Mouse (Mus musculus) heart, postnatal 0 days (tissue): Measurements from ENCODE around the gene Elf3. TPM values are rescaled to one million over a fixed set of nuclear protein-coding genes. Genes with fewer than 3 reads are reported as not detected.

Experiments
- ATAC-seq: fragments of 200-750 bp; cut with Nextera tagmentation; 2 replicates; pipeline ENCODE4 v1.8.0; 2017; ENCODE audit warnings: low read depth, moderate number of reproducible peaks, moderate library complexity; ENCODE audit not compliant: insufficient read depth
- DNase-seq: peaks from one replicate; pipeline ENCODE4 v3.0.0-alpha.2; 2016; ENCODE audit warnings: low spot score
- H3K27ac ChIP-seq: fragments of 300-500 bp; sonication (generic); 2 replicates; pipeline ENCODE4 v1.5.1; 2014; ENCODE audit warnings: low read depth, mild to moderate bottlenecking
- H3K27me3 ChIP-seq: fragments of 300-500 bp; sonication (generic); 2 replicates; pipeline ENCODE4 v1.6.1; 2014; ENCODE audit warnings: low read length, mixed read lengths; ENCODE audit not compliant: control insufficient read depth, insufficient read depth
- H3K36me3 ChIP-seq: fragments of 300-500 bp; sonication (generic); replicated peaks from 2 replicates; pipeline ENCODE4 v1.6.1; 2014; ENCODE audit warnings: low read length, mixed read lengths; ENCODE audit not compliant: control insufficient read depth, insufficient read depth
- H3K4me1 ChIP-seq: fragments of 300-500 bp; sonication (generic); 2 replicates; pipeline ENCODE4 v1.6.1; 2014; ENCODE audit warnings: antibody characterized with exemption; ENCODE audit not compliant: control insufficient read depth, insufficient read depth
- H3K4me2 ChIP-seq: fragments of 300-500 bp; sonication (generic); 2 replicates; pipeline ENCODE4 v1.6.1; 2014; ENCODE audit warnings: low read depth, mild to moderate bottlenecking, low read length, moderate library complexity
- H3K4me3 ChIP-seq: fragments of 300-500 bp; sonication (generic); 2 replicates; pipeline ENCODE4 v1.5.1; 2014; ENCODE audit warnings: low read depth, low read length
- H3K9ac ChIP-seq: fragments of 300-500 bp; sonication (generic); replicated peaks from 2 replicates; pipeline ENCODE4 v1.6.1; 2014; ENCODE audit warnings: low read depth, low read length, mixed read lengths
- H3K9me3 ChIP-seq: fragments of 300-500 bp; sonication (generic); replicated peaks from 2 replicates; pipeline ENCODE4 v1.6.1; 2016; ENCODE audit warnings: low read length; ENCODE audit not compliant: control insufficient read depth
- CTCF ChIP-seq: IDR thresholded peaks from 2 replicates; pipeline ENCODE4 v1.5.1; 2016; ENCODE audit warnings: antibody characterized with exemption, control low read depth, low read depth
- EP300 ChIP-seq: IDR thresholded peaks from 2 replicates; pipeline ENCODE4 v1.6.1; 2016; ENCODE audit warnings: antibody characterized with exemption, low read depth
- WGBS: fragments of 180-500 bp; shearing (Covaris S2); extraction: QIAGEN DNeasy Blood & Tissue Kit; methylation state at CpG from one replicate; pipeline ENCODE4 v1.1.7; 2014; 5-methylcytosine and 5-hydroxymethylcytosine counted together
- polyA plus RNA-seq: library from polyadenylated mRNA; unstranded; fragments of >200 nt; fragmentation: Nextera tagmentation; extraction: Ambion mirVana; gene quantifications from 2 replicates; pipeline ENCODE4 v1.2.1, GENCODE M21; 2015
- total RNA-seq: library from RNA; depleted of rRNA; stranded (reverse); fragments of >200 nt; gene quantifications from 2 replicates; pipeline ENCODE4 v1.2.3, GENCODE M21; 2014; ENCODE audit warnings: low replicate concordance

Elf3 gene
- total and polyA plus RNA-seq, 2 experiments from 2014 or later = 0.57 to 0.99 TPM

DNA sequence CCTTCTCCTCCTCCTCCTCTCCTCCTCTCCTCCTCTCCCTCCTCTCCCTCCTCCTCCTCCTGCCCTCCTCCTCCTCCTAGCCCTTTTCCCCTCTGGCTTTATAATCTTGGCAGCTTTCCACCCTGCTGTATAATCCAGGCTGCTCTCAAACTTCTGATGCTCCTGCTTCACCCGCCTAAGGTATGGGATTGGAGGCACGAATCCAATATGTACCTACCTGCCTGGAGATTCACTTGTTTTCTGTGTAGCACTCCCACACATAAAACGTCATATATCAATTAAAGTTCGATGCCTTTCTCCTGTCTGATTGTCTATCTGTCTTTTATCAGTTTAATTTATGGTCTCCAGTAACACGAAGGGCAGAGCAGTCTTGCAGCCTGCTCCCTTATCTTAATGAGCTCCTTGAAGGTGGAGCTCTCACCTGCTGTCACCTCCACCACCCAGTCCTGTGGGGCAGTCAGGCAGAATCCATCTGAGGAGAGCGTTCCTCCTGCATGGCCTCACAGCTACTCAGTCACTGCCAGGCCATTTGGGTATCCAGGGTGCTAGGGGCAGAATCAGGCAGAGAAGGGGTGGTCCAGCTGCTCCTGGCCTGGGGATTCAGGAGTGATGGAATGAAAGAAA, 33.3 kb downstream of the Elf3 start:
- no peaks in the 10 kb centered on the region for H3K4me1 ChIP-seq
- ATAC-seq (no peak), DNase-seq (no peak)
- H3K4me3 ChIP-seq = no peak overlapping the region
- 43% methylated on average over 6 of the region's 6 CpGs for WGBS
- TF ChIP-seq EP300 (no peak), CTCF (no peak)
- no peaks in the 10 kb centered on the region for H3K36me3 ChIP-seq
- no peak overlapping the region for H3K27ac ChIP-seq
- no peak overlapping the region for H3K4me2 ChIP-seq
- no peaks in the 10 kb centered on the region for H3K9me3 ChIP-seq
- no peak overlapping the region for H3K9ac ChIP-seq
- H3K27me3 ChIP-seq = peaks cover 8% of the 10 kb centered on the region; the same call in 1 of the 2 replicates

DNA sequence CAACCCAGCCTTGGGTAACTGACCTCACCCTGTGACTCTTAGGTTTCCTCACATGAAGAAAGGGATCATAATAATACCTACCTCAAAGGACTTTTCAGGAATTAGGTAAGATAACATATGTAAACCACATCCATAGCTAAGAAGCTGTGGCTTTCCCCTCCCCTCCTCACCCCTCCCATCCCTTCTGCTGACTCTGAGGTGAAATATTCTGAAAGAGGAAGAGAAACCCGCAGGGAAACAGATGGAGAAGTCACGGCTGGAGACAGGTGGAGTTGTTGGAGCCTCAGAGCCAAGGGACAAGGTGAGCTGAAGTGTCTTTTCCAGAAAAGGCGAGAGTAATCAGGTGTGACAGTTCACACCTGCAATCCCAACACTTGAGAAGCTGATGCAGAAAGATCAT, 34.2 kb downstream of the Elf3 start:
- no peaks in the 10 kb centered on the region for H3K9me3 ChIP-seq
- no peak for ATAC-seq

DNA sequence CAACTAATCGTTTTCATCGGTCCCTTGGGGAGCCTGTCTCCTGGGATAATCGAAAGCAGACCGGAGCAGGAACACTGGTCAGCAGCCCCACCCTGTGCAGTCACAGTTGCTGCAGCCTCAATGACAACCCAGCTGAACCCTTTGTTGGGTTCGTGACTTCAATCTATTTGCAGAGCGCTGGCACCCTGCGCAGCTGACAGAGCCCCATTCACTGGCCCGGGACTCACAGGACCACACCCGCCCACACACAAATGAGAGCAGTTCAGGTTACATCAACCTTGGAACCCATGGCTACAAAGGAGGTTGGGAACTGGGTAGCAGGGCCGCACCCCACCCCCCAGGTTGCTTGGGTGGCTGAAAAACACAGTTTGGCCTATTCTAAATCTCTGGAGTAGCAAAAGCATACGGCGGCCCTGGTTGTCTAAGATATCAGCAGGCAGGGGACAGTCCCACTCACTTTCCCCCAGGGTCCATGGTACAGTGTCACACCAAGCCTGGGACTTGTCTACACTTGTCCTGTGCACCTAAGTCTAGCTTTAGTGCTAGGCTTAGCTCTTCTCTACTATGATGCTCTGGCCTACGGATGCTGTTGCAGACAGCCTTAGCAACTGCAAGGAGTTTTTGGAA, 40.6 kb downstream of the Elf3 start:
- H3K9me3 ChIP-seq = no peaks in the 10 kb centered on the region
- TF ChIP-seq EP300 (no peak), CTCF (no peak)
- H3K27ac ChIP-seq = no peak overlapping the region
- no peak for ATAC-seq
- 0 out of 2 replicates have a peak, but pooled peaks cover 5% of the 10 kb centered on the region for H3K27me3 ChIP-seq
- no peak overlapping the region for H3K4me2 ChIP-seq
- no peak overlapping the region for H3K9ac ChIP-seq
- WGBS = 69% methylated on average over 13 of the region's 13 CpGs
- H3K36me3 ChIP-seq = no peaks in the 10 kb centered on the region
- DNase-seq = no peak
- no peaks in the 10 kb centered on the region for H3K4me1 ChIP-seq
- no peak overlapping the region for H3K4me3 ChIP-seq

More for the DNA sequence above, 34.2 kb downstream of the Elf3 start:
- DNase-seq = no peak
- H3K4me3 ChIP-seq = no peak overlapping the region
- no peak overlapping the region for H3K4me2 ChIP-seq
- TF ChIP-seq CTCF = no peak
- no peak for TF ChIP-seq EP300
- H3K4me1 ChIP-seq = no peaks in the 10 kb centered on the region
- H3K36me3 ChIP-seq = no peaks in the 10 kb centered on the region
- H3K27ac ChIP-seq = no peak overlapping the region
- WGBS = 61% methylated on average over 3 of the region's 3 CpGs
- 0 out of 2 replicates have a peak, but pooled peaks cover 6% of the 10 kb centered on the region for H3K27me3 ChIP-seq
- no peak overlapping the region for H3K9ac ChIP-seq

DNA sequence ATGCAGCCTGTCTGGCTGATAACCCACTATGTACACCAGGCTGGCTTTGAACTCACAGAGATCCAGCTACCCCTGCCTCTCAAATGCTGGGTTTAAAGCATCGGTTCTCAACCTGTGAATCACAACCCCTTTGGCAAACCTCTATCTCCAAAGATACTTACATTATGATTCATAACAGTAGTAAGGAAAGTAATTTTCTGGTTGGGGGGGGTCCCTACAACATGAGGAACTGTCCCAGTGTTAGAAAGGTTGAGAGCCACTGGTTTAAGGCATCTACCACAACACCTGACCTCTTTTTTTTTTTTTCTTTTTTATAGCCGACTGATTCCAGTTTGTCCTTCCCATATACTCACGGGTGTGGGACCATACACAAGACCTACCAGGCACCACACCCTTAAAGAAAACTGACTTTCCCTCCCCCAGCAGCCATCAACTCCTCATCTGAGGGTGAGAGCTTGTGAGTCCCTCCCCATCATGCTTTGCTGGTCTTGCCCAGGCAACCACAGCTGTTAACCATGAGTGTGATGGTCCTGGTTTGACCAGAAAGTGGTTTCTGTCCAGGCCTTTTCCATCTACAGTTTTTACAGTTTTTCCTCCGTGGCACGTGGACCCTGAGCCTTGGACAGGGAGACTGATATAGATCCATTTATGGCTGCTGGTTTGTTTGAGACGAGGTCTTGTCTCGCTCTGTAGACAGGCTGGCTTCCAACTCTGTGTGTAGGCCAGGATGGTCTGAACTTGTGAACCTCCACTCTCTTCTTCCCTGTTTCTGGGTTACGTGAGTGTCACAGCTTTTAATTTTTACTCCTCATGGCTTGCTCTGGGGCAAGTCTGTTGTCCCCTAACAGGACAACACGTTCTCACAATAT, 44.4 kb downstream of the Elf3 start:
- TF ChIP-seq CTCF = no peak
- no peak for TF ChIP-seq EP300
- no peak for DNase-seq
- Histone ChIP-seq H3K4me2 (no peak overlapping the region), H3K36me3 (no peaks in the 10 kb centered on the region), H3K4me3 (no peak overlapping the region), H3K9ac (no peak overlapping the region), H3K9me3 (no peaks in the 10 kb centered on the region), H3K4me1 (no peaks in the 10 kb centered on the region), H3K27ac (no peak overlapping the region), H3K27me3 (0 out of 2 replicates have a peak, but pooled peaks cover 5% of the 10 kb centered on the region)
- ATAC-seq = no peak
- 78% methylated on average over 9 of the region's 9 CpGs for WGBS

DNA sequence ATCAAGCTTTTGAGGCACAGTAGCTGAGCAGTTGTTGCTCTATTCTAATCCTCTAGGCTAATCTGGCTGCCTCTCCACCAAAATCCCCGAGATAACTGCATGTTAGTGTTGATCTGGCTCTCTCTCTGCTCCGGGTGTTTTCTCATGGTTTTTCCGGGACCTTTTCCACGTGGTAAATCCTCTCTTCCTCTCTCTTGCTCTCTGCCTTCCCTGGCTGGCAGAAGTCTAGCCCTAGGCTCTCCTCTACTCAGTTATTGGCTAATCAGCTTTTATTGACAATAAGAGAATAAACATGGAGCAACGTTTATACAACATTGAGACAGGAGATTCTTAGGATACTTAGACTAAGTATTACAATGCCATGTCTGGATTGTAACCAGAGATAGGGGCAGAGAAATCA, 47.9 kb downstream of the Elf3 start:
- no peaks in the 10 kb centered on the region for H3K36me3 ChIP-seq
- H3K27me3 ChIP-seq = 0 out of 2 replicates have a peak, but pooled peaks cover 4% of the 10 kb centered on the region
- no peak overlapping the region for H3K4me2 ChIP-seq
- 43% methylated on average over 5 of the region's 5 CpGs for WGBS
- DNase-seq (no peak), ATAC-seq (no peak)
- H3K4me3 ChIP-seq = no peak overlapping the region
- no peaks in the 10 kb centered on the region for H3K9me3 ChIP-seq
- no peak for TF ChIP-seq CTCF
- no peak for TF ChIP-seq EP300
- H3K9ac ChIP-seq = no peak overlapping the region
- no peak overlapping the region for H3K27ac ChIP-seq
- no peaks in the 10 kb centered on the region for H3K4me1 ChIP-seq
